Mouse (Mus musculus) thymus, postnatal 36 days (tissue): ENCODE results near the gene Aipl1.
"Not testable (repeated sequence)": the region's sequence is repeated elsewhere in the genome, so short reads cannot be mapped to it uniquely, and the experiment has no call there.

Experiments
- DNase-seq, 2 experiments: peaks; one replicate each; pipeline ENCODE4 v3.0.0; 2022; ENCODE audit warnings: mixed read lengths in 2 of 2

Gene Aipl1

DNA sequence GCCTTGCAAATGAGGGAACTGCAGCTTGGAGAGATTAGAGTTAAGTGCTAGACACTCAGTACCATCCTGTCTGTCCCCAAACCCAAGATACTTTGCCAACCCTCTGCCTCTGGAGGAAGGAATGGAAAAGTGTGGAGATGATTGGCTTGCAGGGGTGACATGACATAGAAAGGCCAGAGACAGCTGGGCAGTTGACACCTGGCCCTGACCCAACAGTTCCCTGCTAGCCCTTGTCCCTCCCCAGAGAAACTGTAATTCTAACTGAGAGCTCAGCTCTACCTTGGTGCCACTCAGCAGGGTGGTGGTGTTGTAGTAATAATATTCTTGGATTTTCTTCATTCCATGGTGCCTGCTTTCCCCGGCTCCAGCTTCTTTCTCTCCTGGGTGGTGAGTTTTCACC, 25.4 kb downstream of the Aipl1 start:
- no peak for DNase-seq

DNA sequence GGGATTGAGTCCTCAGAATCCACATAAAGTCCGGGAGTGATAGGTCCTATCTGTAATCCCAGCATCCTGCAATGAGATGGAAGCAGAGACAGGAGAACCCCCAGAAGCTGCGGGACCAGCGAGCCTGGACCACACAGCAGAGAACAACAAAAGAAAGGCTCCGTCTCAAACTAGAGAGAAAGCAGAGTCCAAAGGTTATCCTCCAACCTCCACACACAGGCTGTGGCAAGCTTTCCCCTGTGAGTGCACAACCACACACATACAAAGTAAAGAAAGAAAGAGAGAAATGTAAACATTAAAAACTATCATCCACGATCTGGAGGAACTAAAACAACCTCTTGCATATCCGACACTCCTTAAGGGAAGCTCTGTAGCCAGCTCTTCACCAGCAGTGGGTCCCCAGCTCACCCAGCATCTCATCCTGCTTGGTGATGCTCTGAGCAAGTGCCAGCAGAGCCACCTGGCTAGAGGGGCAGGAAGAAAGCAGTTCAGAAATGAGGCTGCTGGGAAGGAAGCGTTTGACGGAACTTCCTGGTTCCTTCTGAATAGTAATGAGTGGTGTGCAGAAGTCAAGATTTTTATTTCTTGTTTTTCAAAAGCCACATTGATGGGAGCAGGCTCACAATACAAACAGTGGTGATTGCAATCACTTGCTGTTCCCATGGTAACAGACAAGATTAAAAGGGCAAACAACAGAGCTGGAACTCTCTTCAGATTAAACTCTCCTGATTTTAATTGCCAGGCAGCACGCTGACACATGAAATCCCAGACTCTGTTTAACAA, 26.2 kb downstream of the Aipl1 start:
- DNase-seq, result no peak

GRCm38 (mm10) chr11:72010367-72010766, 26.9 kb downstream of the Aipl1 start:
- no peak for DNase-seq

- DNase-seq, result no peak
These were observed 31.8 kb downstream of the Aipl1 start for GRCm38 (mm10) chr11:72005547-72005946.

GRCm38 (mm10) chr11:72003171-72003570, 34.1 kb downstream of the Aipl1 start:
- DNase-seq, result no peak

DNA sequence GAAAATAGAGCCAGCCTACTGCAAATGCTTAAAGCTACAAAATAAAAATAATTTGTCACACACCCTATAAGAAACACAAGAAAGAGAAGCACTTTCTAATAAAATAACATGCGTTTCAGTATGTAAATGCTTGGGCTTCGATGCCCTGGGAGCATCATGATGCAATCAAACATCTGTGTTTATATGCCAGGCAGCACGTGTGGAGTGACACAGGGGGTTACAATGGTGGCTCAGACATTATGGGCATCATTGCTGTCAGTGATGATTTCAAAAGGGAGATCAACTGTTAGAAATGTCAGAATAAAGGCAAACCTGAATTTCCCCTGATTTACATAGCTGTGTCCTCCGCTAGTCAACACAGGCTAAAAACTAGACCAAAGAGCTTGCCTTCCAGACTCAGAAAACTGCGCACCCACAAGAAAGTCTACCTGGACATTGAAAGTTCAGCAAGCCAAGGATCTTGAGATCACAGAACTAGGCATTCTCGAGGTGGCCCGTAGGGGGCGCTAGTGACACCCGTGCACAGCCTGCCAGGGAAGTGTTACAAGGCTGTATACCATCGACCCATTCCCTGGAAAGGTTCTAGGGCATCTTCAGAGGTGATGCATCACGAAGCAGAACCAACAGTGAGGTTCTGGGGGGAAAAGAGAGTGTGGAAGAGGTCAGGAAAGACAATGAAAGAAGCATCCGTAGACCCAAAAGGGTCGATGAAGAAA, 35.0 kb downstream of the Aipl1 start:
- DNase-seq, result peak; percentile 28 to 48

DNA sequence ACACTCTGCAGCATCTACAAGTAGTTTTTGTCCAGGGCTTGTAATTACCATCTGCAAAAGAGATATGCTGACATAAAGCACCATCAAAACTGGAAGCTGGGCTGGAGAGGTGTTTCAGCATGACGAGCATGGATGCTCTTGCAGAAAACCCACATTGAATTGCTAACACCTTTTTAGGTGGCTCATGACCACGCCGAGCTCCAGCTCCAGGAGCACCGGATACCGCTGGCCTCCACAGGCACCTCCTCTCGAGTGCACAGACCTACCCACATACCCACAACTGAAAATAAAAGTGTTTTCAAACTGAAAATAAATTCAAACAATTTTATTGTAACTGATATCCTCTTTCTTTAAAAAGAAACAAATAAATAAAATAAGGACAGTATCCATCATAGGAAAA, 37.1 kb downstream of the Aipl1 start:
- DNase-seq, result no peak

DNA sequence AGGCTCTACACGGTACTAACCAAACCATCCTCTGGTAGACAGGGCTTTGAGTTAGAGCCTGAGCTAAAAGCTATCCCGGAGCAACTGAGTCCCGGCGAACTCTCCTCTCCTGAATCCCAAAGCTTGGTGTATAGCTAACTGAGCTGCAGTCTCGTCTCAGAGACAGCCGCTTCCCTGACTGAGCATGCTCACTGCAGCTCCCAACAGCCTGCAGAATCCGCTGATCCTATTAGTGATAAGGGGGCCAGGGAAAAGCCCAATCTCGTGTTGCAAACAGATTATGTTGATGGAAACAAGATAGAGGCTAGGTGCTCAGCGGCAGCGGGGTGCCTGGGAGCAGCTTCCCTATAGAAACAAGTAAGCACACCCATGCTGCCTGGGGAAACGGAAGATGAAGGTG, 40.5 kb downstream of the Aipl1 start:
- DNase-seq, result no peak

DNA sequence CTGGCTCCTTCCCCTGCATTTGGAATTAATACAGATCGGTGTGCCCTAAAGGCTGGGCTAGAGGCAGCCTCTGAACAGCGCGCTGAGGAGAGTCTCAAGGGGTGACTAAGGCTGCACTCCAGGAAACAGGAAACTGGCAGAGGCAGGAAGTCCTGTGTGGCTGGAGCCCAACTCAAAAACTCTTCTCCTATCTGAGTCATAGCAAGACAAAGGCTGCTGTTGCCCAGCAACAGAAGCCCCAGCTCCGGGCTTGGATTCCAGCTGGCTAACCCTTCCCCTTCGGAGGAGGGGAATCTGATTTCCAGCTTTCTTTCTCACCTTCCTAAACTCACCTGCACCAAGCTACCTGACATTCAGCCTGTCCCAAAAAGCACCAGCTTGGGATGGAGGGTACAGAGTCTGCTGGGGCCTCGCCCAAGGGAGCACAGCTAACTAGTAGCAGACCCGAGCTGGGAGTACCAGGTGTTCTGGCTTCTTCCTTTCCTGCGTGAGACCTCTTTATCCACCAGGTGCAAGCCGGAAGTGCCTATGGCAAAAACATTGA, 41.3 kb downstream of the Aipl1 start:
- peak; percentile 17 to 30 for DNase-seq

- DNase-seq, result no peak
These were observed 44.9 kb downstream of the Aipl1 start for GRCm38 (mm10) chr11:71992438-71992837.

GRCm38 (mm10) chr11:71991541-71991940, 45.8 kb downstream of the Aipl1 start:
- peak in 1 of 2 experiments; percentile 6 for DNase-seq

- DNase-seq, result not testable (repeated sequence)
These were observed 47.9 kb downstream of the Aipl1 start for GRCm38 (mm10) chr11:71989407-71989806.

DNA sequence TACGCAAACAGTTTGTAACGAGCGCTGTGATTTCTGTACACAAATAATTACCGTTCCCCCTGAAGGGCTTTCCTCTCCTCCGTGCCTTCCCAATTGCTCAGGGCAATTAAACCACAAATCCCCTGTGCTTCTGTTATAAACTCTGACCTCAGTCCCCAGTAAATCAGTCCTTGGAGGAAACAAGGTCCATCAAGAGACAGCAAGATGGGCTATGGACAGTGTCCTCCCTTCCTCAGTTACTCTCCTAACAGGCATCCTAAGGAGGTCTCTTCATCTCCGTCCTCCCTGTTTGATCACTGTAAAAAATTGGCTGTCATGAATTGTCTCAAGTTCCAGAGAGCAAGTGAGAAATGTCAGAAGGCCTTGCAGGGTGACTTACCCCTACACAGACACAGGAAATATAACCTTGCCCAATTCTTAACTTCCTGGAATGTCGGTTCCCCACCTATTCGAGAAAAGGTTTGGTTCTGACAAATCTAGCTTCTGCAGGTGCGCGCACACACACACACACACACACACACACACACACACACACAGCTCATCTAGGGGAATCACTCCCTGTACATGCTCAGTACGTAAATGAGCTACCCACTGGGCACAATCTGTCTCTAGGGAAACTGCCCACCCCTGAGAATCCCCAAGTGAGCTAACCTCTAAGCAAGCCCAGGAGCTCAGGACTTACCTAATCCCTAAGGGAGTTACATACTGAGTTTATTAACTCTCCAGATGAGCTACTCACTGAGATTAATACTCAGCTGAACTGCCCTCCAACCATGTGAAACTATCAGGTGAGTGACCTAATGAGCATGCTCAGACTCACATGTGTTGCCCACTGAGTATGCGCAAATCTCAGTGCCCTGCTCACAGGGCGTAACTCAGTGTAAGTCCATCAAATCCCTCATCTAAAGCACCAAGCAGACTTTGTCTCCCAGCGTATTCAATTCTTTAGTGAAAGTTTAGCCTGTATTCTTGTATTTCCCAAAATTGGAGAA, 49.9 kb downstream of the Aipl1 start:
- DNase-seq, result no peak

DNA sequence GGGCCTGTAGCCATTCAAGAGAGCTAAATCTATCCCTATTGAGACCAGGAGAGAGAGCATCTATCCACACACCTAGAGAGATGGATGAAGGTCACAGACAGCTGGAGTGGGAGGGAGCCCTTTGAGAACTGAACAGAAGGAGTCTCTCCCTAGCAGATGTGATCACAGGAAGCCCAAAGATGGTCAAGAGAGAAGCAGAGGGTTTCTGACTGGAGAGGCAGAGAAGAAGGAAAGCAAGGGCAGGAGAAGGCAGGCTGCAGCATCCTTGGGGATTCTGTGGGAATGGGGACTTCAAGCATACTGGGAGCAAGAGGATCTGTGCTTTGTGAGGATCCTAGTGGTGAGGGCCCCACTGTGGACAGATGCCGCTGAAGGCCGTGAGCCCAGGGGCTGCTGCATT, 51.5 kb downstream of the Aipl1 start:
- DNase-seq, result no peak

DNA sequence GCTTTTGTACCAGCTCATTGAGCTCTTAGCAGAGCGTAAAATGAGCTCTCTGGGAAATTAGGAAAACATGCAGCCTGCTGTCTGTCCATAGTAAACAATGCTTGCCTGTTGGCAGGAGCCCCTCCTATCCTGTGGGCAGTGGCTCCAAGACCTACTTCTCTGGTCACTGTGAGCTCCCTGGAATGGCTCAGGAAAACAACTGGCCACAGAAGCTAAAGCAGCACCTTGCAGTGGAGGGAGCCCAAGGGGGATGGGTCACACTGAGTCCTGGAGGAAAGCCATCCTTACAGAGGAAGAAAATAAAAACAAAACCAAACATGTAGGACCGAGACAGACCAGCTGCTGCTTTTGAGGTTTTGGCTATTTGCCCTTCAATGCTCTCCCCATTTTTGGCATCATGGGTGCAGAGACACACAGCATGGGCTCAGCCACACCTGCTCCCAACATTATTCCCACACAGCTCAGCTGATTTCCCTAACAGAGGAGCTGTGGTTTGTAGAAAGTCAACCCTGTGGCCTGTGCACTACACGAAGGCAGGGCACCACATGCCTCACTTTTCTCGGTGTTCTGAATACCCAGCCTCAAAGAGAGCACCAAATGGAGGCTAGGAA, 52.1 kb downstream of the Aipl1 start:
- DNase-seq, result no peak

GRCm38 (mm10) chr11:71984093-71984492, 53.2 kb downstream of the Aipl1 start:
- no peak for DNase-seq
